Mouse (Mus musculus): ENCODE measurements at regions not wholly inside any gene's neighbourhood (a gene's known extent, or its start where the extent isn't known, plus 50 kb on each side); places are given as distances from the start of the nearest gene placed in this dataset.

DNA sequence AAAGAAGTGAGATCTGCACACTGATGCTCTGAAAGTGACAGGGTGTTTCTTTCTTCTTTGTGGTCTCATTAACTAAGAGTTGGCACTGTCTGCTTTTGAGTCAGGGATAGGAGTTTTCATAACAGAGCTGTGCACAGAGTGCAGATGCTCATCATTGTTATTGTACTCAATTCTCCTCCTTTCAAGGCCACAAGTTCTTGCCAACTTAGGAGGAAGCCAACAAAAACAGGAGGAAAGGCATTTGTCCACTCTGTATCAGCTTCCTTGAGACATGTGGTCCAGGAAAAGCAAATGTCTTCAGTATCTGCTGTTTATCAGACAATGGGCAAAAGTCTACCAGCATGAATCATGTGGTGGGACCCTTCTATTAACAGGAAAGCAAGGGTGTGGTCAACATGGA, 345.1 kb downstream of the Fam181b start:
- no peak for DNase-seq (ENCODE audit: low spot score in 2 of 2)

DNA sequence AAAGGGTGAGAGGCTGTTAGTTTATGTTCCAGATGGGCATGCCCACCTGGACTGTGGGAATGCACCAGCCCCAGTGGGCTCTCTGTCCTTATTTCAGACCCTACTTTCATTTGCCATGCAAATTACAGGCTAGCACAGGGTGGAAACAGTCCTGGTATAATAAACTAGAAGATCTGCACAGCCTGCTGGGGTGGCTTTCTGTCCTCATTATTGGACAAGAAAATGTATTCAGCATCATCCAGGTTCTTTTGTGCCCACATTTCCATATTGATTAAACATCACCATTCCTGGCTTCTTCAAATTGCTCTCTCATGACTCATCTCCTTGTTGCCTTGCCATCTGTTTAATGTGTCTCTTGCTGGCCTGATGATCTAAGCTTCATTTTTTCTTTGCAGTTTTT, 355.4 kb downstream of the Fam181b start:
- DNase-seq (ENCODE audit: low spot score in 2 of 2): peak; percentile 14 to 16

DNA sequence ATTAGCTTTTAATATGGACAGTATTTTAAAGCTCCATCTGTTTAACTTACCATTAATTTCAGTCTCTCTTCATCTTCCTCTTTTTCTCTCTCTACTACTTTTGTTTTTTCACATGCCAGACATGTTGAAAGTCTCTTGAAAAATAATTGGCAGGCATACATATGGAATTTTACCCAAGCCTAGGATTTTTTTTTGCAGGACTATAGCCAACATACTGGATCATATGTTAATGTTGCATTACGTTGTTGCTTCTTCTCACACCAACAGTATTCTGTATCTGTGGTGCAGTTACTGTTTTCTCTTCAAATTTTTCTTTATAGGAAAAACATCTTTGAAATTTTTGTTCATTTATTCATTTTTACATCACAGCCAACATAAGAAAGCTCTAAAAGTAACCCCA, 374.4 kb downstream of the Fam181b start:
- no peak for DNase-seq (ENCODE audit: low spot score in 2 of 2)

DNA sequence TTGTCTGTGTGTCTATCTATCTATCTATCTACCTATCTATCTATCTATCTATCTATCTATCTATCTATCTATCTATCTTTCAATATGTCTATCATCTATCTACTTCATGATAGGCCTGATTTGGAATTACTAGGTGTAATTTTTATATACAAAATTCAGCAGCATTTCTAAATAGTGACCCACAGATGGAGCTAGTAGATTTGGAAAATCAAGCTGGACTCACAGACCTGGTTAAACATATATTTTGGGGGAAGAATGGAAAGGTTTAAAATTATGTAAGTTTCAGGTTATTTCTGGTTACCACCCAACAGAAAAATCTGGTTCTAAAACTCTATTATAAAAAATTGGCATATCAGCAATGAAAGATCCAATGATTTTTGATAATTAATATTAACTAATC, 383.7 kb downstream of the Fam181b start:
- no peak for DNase-seq (ENCODE audit: low spot score in 2 of 2)

GRCm38 (mm10) chr7:93473371-93473770, 393.7 kb downstream of the Fam181b start:
- no peak for DNase-seq (ENCODE audit: low spot score in 2 of 2)

GRCm38 (mm10) chr7:93510636-93511035, 431.0 kb downstream of the Fam181b start:
- peak; percentile 14 to 20 for DNase-seq (ENCODE audit: low spot score in 2 of 2)

DNA sequence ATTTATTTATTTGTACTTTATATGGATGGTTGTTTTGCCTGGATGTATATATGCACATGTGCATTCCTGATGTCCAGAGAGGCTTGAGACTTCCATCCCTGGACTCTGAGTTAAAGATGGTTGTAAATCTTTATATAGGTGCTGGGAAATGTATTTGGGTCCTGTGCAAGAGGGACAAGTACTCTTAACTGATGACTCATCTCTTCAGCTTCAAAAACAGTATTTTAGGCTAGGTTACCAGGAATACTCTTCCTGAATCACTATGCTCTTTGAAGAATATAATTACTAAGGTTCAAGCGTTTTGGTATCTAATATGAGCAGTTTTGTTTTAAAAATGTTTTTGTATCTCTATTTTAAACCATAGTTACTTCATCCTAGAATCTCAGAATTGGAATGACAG, 431.6 kb downstream of the Fam181b start:
- no peak for DNase-seq (ENCODE audit: low spot score in 2 of 2)

GRCm38 (mm10) chr7:93559131-93559530, 479.5 kb downstream of the Fam181b start:
- DNase-seq (ENCODE audit: low spot score in 2 of 2): no peak

- DNase-seq (ENCODE audit: low spot score in 2 of 2): peak in 1 of 2 experiments; percentile 6
Measured at GRCm38 (mm10) chr7:93577523-93577922, 497.9 kb downstream of the Fam181b start.

GRCm38 (mm10) chr7:93587121-93587520, 507.5 kb downstream of the Fam181b start:
- no peak for DNase-seq (ENCODE audit: low spot score in 2 of 2)

DNA sequence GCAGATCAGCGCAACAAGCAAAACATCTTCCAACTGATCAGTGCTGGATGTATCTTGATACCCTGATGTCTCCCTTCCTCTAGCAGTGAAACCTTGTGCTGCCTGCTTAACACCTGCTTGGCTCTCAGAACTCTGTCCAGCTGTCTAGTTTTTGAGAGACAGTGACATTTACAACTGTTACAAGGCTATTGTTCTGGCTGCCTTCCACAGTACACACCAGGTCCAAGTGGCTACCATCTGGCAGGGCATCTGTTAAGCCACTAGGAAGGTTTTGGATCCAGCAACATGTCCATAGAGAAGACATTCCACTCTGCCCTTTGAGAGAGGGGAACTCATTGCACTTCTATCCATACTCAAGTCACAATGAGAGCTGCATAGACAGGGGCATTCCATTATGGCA, 508.4 kb downstream of the Fam181b start:
- DNase-seq (ENCODE audit: low spot score in 2 of 2): no peak

All from right cerebral cortex, adult 2 months (tissue).